Mouse (Mus musculus): Measurements from ENCODE around the gene Colq. TPM values are rescaled to one million over a fixed set of nuclear protein-coding genes. Genes with fewer than 3 reads are reported as not detected.

Gene Colq
- polyA plus RNA-seq, 1 experiment from 2014 or later = 1.3 TPM

- Histone ChIP-seq H3K27ac (no peak overlapping the region), H3K4me3 (replicated peaks; ENCODE audit: low read depth, low read length) (no peak overlapping the region), H3K4me1 (replicated peaks; ENCODE audit: insufficient read depth, low read length) (no peaks in the 10 kb centered on the region), H3K27me3 (ENCODE audit: insufficient read depth, low read length) (no peaks in the 10 kb centered on the region), H3K4me2 (ENCODE audit: low read length) (no peak overlapping the region), H3K9ac (ENCODE audit: low read depth, low read length) (no peak overlapping the region), H3K9me3 (replicated peaks; ENCODE audit: low read length) (no peaks in the 10 kb centered on the region), H3K36me3 (ENCODE audit: insufficient read depth, low read length) (no peaks in the 10 kb centered on the region)
- DNase-seq (ENCODE audit: low spot score) (peak; percentile 86), ATAC-seq (replicated peaks; ENCODE audit: low FRiP score, low read depth) (peak; percentile 74)
- peak; percentile 80 for TF ChIP-seq CTCF (IDR thresholded peaks at IDR 0.05; ENCODE audit: low read depth)
- 18% methylated on average over 3 of the region's 3 CpGs for WGBS
Measured at GRCm38 (mm10) chr14:31519165-31519564, 72.0 kb downstream of the Colq start.

GRCm38 (mm10) chr14:31515895-31516294 lies 75.2 kb downstream of the Colq start:
- H3K27ac ChIP-seq = no peak overlapping the region
- DNase-seq (ENCODE audit: low spot score) (no peak), ATAC-seq (replicated peaks; ENCODE audit: low FRiP score, low read depth) (no peak)
- H3K9me3 ChIP-seq (replicated peaks; ENCODE audit: low read length) = no peaks in the 10 kb centered on the region
- H3K4me2 ChIP-seq (ENCODE audit: low read length) = no peak overlapping the region
- no peaks in the 10 kb centered on the region for H3K4me1 ChIP-seq (replicated peaks; ENCODE audit: insufficient read depth, low read length)
- no peaks in the 10 kb centered on the region for H3K27me3 ChIP-seq (ENCODE audit: insufficient read depth, low read length)
- TF ChIP-seq CTCF (IDR thresholded peaks at IDR 0.05; ENCODE audit: low read depth) = no peak
- WGBS = 89% methylated on average over 2 of the region's 2 CpGs
- H3K9ac ChIP-seq (ENCODE audit: low read depth, low read length) = no peak overlapping the region
- H3K4me3 ChIP-seq (replicated peaks; ENCODE audit: low read depth, low read length) = no peak overlapping the region
- no peaks in the 10 kb centered on the region for H3K36me3 ChIP-seq (ENCODE audit: insufficient read depth, low read length)

GRCm38 (mm10) chr14:31510322-31510721 lies 80.8 kb downstream of the Colq start:
- WGBS = 86% methylated on average over 3 of the region's 3 CpGs
- no peaks in the 10 kb centered on the region for H3K4me1 ChIP-seq (replicated peaks; ENCODE audit: insufficient read depth, low read length)
- no peaks in the 10 kb centered on the region for H3K9me3 ChIP-seq (replicated peaks; ENCODE audit: low read length)
- H3K9ac ChIP-seq (ENCODE audit: low read depth, low read length) = no peak overlapping the region
- DNase-seq (ENCODE audit: low spot score) (no peak), ATAC-seq (replicated peaks; ENCODE audit: low FRiP score, low read depth) (no peak)
- no peak overlapping the region for H3K4me2 ChIP-seq (ENCODE audit: low read length)
- peaks cover 25% of the 10 kb centered on the region for H3K36me3 ChIP-seq (ENCODE audit: insufficient read depth, low read length)
- no peaks in the 10 kb centered on the region for H3K27me3 ChIP-seq (ENCODE audit: insufficient read depth, low read length)
- TF ChIP-seq CTCF (IDR thresholded peaks at IDR 0.05; ENCODE audit: low read depth) = no peak
- no peak overlapping the region for H3K4me3 ChIP-seq (replicated peaks; ENCODE audit: low read depth, low read length)
- no peak overlapping the region for H3K27ac ChIP-seq

DNA sequence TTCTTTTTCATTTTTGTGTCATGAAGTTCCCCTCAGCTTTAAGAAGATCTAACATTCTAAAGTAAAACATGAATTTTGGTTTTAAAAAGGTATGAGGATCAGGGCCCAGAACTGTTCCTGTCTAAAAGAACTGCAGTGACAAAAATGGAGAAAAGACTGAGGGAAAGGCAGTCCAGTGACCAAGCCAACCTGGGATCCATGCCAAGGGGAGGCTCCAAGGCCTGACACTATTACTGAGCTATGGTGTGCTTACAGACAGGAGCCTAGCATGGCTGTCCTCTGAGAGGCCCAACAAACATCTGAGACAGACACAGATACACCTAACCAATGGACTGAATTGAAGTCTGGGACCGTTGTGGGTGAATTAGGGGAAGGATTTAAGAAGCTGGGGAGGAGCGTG lies 81.2 kb downstream of the Colq start:
- DNase-seq (ENCODE audit: low spot score) = no peak
- peaks cover 29% of the 10 kb centered on the region for H3K36me3 ChIP-seq (ENCODE audit: insufficient read depth, low read length)

GRCm38 (mm10) chr14:31506456-31506855 lies 84.7 kb downstream of the Colq start:
- Histone ChIP-seq H3K9me3 (replicated peaks; ENCODE audit: low read length) (no peaks in the 10 kb centered on the region), H3K27ac (no peak overlapping the region), H3K9ac (ENCODE audit: low read depth, low read length) (no peak overlapping the region), H3K36me3 (ENCODE audit: insufficient read depth, low read length) (peaks cover 48% of the 10 kb centered on the region), H3K4me2 (ENCODE audit: low read length) (no peak overlapping the region), H3K27me3 (ENCODE audit: insufficient read depth, low read length) (no peaks in the 10 kb centered on the region), H3K4me1 (replicated peaks; ENCODE audit: insufficient read depth, low read length) (no peaks in the 10 kb centered on the region), H3K4me3 (replicated peaks; ENCODE audit: low read depth, low read length) (no peak overlapping the region)
- no peak for DNase-seq (ENCODE audit: low spot score)
- 91% methylated on average over 6 of the region's 6 CpGs for WGBS
- no peak for TF ChIP-seq CTCF (IDR thresholded peaks at IDR 0.05; ENCODE audit: low read depth)
- no peak for ATAC-seq (replicated peaks; ENCODE audit: low FRiP score, low read depth)

More for the DNA sequence above, 81.2 kb downstream of the Colq start:
- Histone ChIP-seq H3K4me3 (replicated peaks; ENCODE audit: low read depth, low read length) (no peak overlapping the region), H3K27ac (no peak overlapping the region), H3K9ac (ENCODE audit: low read depth, low read length) (no peak overlapping the region), H3K4me2 (ENCODE audit: low read length) (no peak overlapping the region), H3K27me3 (ENCODE audit: insufficient read depth, low read length) (no peaks in the 10 kb centered on the region), H3K4me1 (replicated peaks; ENCODE audit: insufficient read depth, low read length) (no peaks in the 10 kb centered on the region), H3K9me3 (replicated peaks; ENCODE audit: low read length) (no peaks in the 10 kb centered on the region)
- no peak for ATAC-seq (replicated peaks; ENCODE audit: low FRiP score, low read depth)
- TF ChIP-seq CTCF (IDR thresholded peaks at IDR 0.05; ENCODE audit: low read depth) = no peak
- WGBS = 100% methylated on average over 2 of the region's 2 CpGs

DNA sequence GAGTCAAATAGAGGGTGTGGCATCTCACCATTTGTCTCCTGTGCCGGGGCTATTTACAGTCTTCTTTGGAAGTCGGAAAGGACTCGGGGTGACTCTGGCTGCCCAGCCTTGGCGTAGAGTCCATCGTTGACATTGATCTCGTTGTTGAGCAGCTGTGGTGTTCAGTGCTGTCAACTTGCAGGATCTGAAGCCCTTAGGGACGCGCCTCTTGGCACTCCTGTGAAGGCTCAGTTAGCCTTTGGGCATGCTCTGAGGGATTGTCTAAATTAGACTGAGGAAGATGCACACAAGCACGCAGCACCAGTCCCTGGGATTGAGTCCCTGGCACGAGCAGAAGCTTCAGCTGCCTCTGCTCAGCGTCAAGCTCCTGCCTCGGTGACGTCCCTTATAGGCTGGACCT lies 87.7 kb downstream of the Colq start:
- TF ChIP-seq CTCF (IDR thresholded peaks at IDR 0.05; ENCODE audit: low read depth) = no peak
- Histone ChIP-seq H3K4me3 (replicated peaks; ENCODE audit: low read depth, low read length) (no peak overlapping the region), H3K36me3 (ENCODE audit: insufficient read depth, low read length) (peaks cover 54% of the 10 kb centered on the region), H3K9ac (ENCODE audit: low read depth, low read length) (no peak overlapping the region), H3K4me1 (replicated peaks; ENCODE audit: insufficient read depth, low read length) (no peaks in the 10 kb centered on the region), H3K4me2 (ENCODE audit: low read length) (no peak overlapping the region), H3K27me3 (ENCODE audit: insufficient read depth, low read length) (no peaks in the 10 kb centered on the region), H3K27ac (no peak overlapping the region), H3K9me3 (replicated peaks; ENCODE audit: low read length) (no peaks in the 10 kb centered on the region)
- DNase-seq (ENCODE audit: low spot score) = no peak
- ATAC-seq (replicated peaks; ENCODE audit: low FRiP score, low read depth) = no peak
- WGBS = 90% methylated on average over 13 of the region's 13 CpGs

GRCm38 (mm10) chr14:31499526-31499925 lies 91.6 kb downstream of the Colq start:
- H3K4me1 ChIP-seq (replicated peaks; ENCODE audit: insufficient read depth, low read length) = peaks cover 8% of the 10 kb centered on the region; the same call in 1 of the 2 replicates
- H3K27me3 ChIP-seq (ENCODE audit: insufficient read depth, low read length) = no peaks in the 10 kb centered on the region
- H3K27ac ChIP-seq = no peak overlapping the region
- H3K4me2 ChIP-seq (ENCODE audit: low read length) = no peak overlapping the region
- DNase-seq (ENCODE audit: low spot score) (no peak), ATAC-seq (replicated peaks; ENCODE audit: low FRiP score, low read depth) (no peak)
- H3K9ac ChIP-seq (ENCODE audit: low read depth, low read length) = no peak overlapping the region
- no peaks in the 10 kb centered on the region for H3K9me3 ChIP-seq (replicated peaks; ENCODE audit: low read length)
- no peak for TF ChIP-seq CTCF (IDR thresholded peaks at IDR 0.05; ENCODE audit: low read depth)
- WGBS = 88% methylated on average over 1 of the region's 1 CpGs
- H3K4me3 ChIP-seq (replicated peaks; ENCODE audit: low read depth, low read length) = no peak overlapping the region
- peaks cover 26% of the 10 kb centered on the region for H3K36me3 ChIP-seq (ENCODE audit: insufficient read depth, low read length)
